14 mouse cellular contexts compared by ENCODE assay signal in genomic region chr10:8063458-8064090, GRCm38 (mm10).
DNase-seq lines count a peak whose midpoint lies in the region; ATAC-seq and TF ChIP-seq lines count a peak whose summit lies in the region.
"Had no signal": no experiment of that assay in that cellular context is flagged by ENCODE, and none has a peak within 500 bp of the region (broad histone marks: within the 10 kb centered on the region; RNA-seq: fewer than 3 reads in every experiment).

No protein-coding gene starts in this region.

- WGBS in hindbrain, embryonic 14.5 days = 61% methylated on average over 5 of the region's 5 CpGs
- 76% methylated on average over 5 of the region's 5 CpGs for whole genome bisulfite sequencing in hindbrain, embryonic 10.5 days
- WGBS in kidney, postnatal 0 days = 59% methylated on average over 5 of the region's 5 CpGs

- H3K36me3 ChIP-seq in hindbrain, embryonic 14.5 days (replicated peaks; ENCODE audit: control insufficient read depth, insufficient read depth) = no peaks in the 10 kb centered on the region
- H3K36me3 ChIP-seq in hindbrain, embryonic 10.5 days = no peaks in the 10 kb centered on the region
- H3K36me3 ChIP-seq in kidney, postnatal 0 days (ENCODE audit: insufficient read depth, low read length) = no peaks in the 10 kb centered on the region

- no peak for TF ChIP-seq CTCF in kidney, postnatal 0 days (IDR thresholded peaks at IDR 0.05; ENCODE audit: low read depth)

- peaks cover 4% of the 10 kb centered on the region; the same call in 1 of the 2 replicates for H3K9me3 ChIP-seq in hindbrain, embryonic 14.5 days (ENCODE audit: control insufficient read depth, low read length)
- H3K9me3 ChIP-seq in hindbrain, embryonic 10.5 days = no peaks in the 10 kb centered on the region
- no peaks in the 10 kb centered on the region for H3K9me3 ChIP-seq in kidney, postnatal 0 days (replicated peaks; ENCODE audit: low read length)

- H3K4me2 ChIP-seq in hindbrain, embryonic 14.5 days (replicated peaks) = no peak overlapping the region
- no peak overlapping the region for H3K4me2 ChIP-seq in kidney, postnatal 0 days (ENCODE audit: low read length)

- no peaks in the 10 kb centered on the region for H3K4me1 ChIP-seq in hindbrain, embryonic 14.5 days (replicated peaks; ENCODE audit: control insufficient read depth, insufficient read depth, low read length)
- no peaks in the 10 kb centered on the region for H3K4me1 ChIP-seq in hindbrain, embryonic 10.5 days (replicated peaks)
- H3K4me1 ChIP-seq in kidney, postnatal 0 days (replicated peaks; ENCODE audit: insufficient read depth, low read length) = no peaks in the 10 kb centered on the region

- intact Hi-C loops in left cerebral cortex, postnatal 25 days (cut with DNase I) = no loop called here

- H3K4me3 ChIP-seq in hindbrain, embryonic 14.5 days (replicated peaks; ENCODE audit: low read length) = no peak overlapping the region
- no peak overlapping the region for H3K4me3 ChIP-seq in hindbrain, embryonic 10.5 days
- no peak overlapping the region for H3K4me3 ChIP-seq in kidney, postnatal 0 days (replicated peaks; ENCODE audit: low read depth, low read length)
- H3K4me3 ChIP-seq: left cerebral cortex, adult 2 months had no signal

- no peak overlapping the region for H3K27ac ChIP-seq in hindbrain, embryonic 14.5 days
- no peak overlapping the region for H3K27ac ChIP-seq in hindbrain, embryonic 10.5 days
- H3K27ac ChIP-seq in kidney, postnatal 0 days = no peak overlapping the region
- H3K27ac ChIP-seq: left cerebral cortex, adult 2 months; liver, embryonic 14.5 days; stomach, postnatal 0 days had no signal

- no peak overlapping the region for H3K9ac ChIP-seq in hindbrain, embryonic 14.5 days
- no peak overlapping the region for H3K9ac ChIP-seq in kidney, postnatal 0 days (ENCODE audit: low read depth, low read length)
- H3K9ac ChIP-seq: liver, embryonic 14.5 days had no signal

- DNase-seq in hindbrain, embryonic 14.5 days (ENCODE audit: low spot score) = no peak
- no peak for DNase-seq in hindbrain, embryonic 10.5 days (ENCODE audit: low spot score)
- DNase-seq in left cerebral cortex, adult 9 months (ENCODE audit: low spot score in 2 of 2) = peak; percentile 7 to 13
- no peak for DNase-seq in left cerebral cortex, postnatal 25 days (ENCODE audit: low spot score in 2 of 2)
- DNase-seq in brain, embryonic 18.5 days (ENCODE audit: low read depth, low spot score) = peak; percentile 28
- peak; percentile 16 for DNase-seq in kidney, postnatal 0 days (ENCODE audit: low spot score)
- DNase-seq in spleen, postnatal 10 days (ENCODE audit: low spot score in 2 of 2) = no peak
- DNase-seq in gastrocnemius, postnatal 10 days = no peak
- DNase-seq: lung, postnatal 4 days; right cerebral cortex, postnatal 4 days had no signal

- peak; percentile 53 for ATAC-seq in hindbrain, embryonic 14.5 days (ENCODE audit: low FRiP score)
- ATAC-seq in kidney, postnatal 0 days (replicated peaks; ENCODE audit: low FRiP score, low read depth) = no peak; the same call in 1 of the 2 replicates
- ATAC-seq: Patski had no signal

- H3K27me3 ChIP-seq in hindbrain, embryonic 14.5 days (ENCODE audit: control insufficient read depth, insufficient read depth, low read length) = no peaks in the 10 kb centered on the region
- no peaks in the 10 kb centered on the region for H3K27me3 ChIP-seq in hindbrain, embryonic 10.5 days (ENCODE audit: insufficient read depth, poor library complexity, severe bottlenecking)
- H3K27me3 ChIP-seq in kidney, postnatal 0 days (ENCODE audit: insufficient read depth, low read length) = no peaks in the 10 kb centered on the region
- H3K27me3 ChIP-seq: Patski had no signal

Comparison
In these comparisons a context has a peak if more than half of its experiments do, and no peak if none do; other contexts are left out.
1. DNase-seq: peak in left cerebral cortex, adult 9 months (2 of 2), brain, embryonic 18.5 days (single experiment) and kidney, postnatal 0 days (single experiment); none in hindbrain, embryonic 14.5 days (single experiment), hindbrain, embryonic 10.5 days (single experiment), left cerebral cortex, postnatal 25 days (0 of 2), spleen, postnatal 10 days (0 of 2) and gastrocnemius, postnatal 10 days (single experiment).